Mouse (Mus musculus) stomach, postnatal 0 days (tissue): ENCODE measurements around the gene Atxn1. TPM values are rescaled to one million over a fixed set of nuclear protein-coding genes. Genes with fewer than 3 reads are reported as not detected.

Experiments
- ATAC-seq: fragments of 200-750 bp; cut with Nextera tagmentation; 2 replicates; pipeline ENCODE4 v1.8.0; 2017; ENCODE audit not compliant: low FRiP score, low TSS enrichment
- DNase-seq: peaks from one replicate; pipeline ENCODE4 v3.0.0-alpha.2; 2016; ENCODE audit warnings: low spot score
- H3K27ac ChIP-seq: fragments of 300-500 bp; sonication (generic); replicated peaks from 2 replicates; pipeline ENCODE4 v1.5.1; 2014; ENCODE audit warnings: mild to moderate bottlenecking, control low read depth
- H3K27me3 ChIP-seq: fragments of 300-500 bp; sonication (generic); 2 replicates; pipeline ENCODE4 v1.6.1; 2014; ENCODE audit warnings: low read length; ENCODE audit not compliant: control insufficient read depth, insufficient read depth
- H3K36me3 ChIP-seq: fragments of 300-500 bp; sonication (generic); 2 replicates; pipeline ENCODE4 v1.6.1; 2014; ENCODE audit warnings: low read length, mixed read lengths; ENCODE audit not compliant: control insufficient read depth, insufficient read depth
- H3K4me1 ChIP-seq: fragments of 300-500 bp; sonication (generic); replicated peaks from 2 replicates; pipeline ENCODE4 v1.6.1; 2014; ENCODE audit warnings: antibody characterized with exemption; ENCODE audit not compliant: control insufficient read depth, insufficient read depth
- H3K4me2 ChIP-seq: fragments of 300-500 bp; sonication (generic); replicated peaks from 2 replicates; pipeline ENCODE4 v1.6.1; 2014; ENCODE audit warnings: low read depth, mild to moderate bottlenecking, control low read depth, moderate library complexity
- H3K4me3 ChIP-seq: fragments of 300-500 bp; sonication (generic); 2 replicates; pipeline ENCODE4 v1.5.1; 2014; ENCODE audit warnings: low read depth, low read length, control low read depth
- H3K9ac ChIP-seq: fragments of 300-500 bp; sonication (generic); 2 replicates; pipeline ENCODE4 v1.6.1; 2014; ENCODE audit warnings: mild to moderate bottlenecking, low read length, control low read depth, mixed read lengths
- H3K9me3 ChIP-seq: fragments of 300-500 bp; sonication (generic); 2 replicates; pipeline ENCODE4 v1.6.1; 2016; ENCODE audit warnings: low read length; ENCODE audit not compliant: control insufficient read depth
- CTCF ChIP-seq: IDR thresholded peaks from 2 replicates; pipeline ENCODE4 v1.5.1; 2016; ENCODE audit warnings: antibody characterized with exemption, low read depth, mild to moderate bottlenecking, moderate library complexity
- EP300 ChIP-seq: optimal IDR thresholded peaks from 2 replicates; pipeline ENCODE3; 2016; ENCODE audit warnings: antibody characterized with exemption
- WGBS: fragments of 180-500 bp; shearing (Covaris S2); extraction: QIAGEN DNeasy Blood & Tissue Kit; methylation state at CpG from one replicate; pipeline ENCODE4 v1.1.7; 2014; 5-methylcytosine and 5-hydroxymethylcytosine counted together
- polyA plus RNA-seq: library from polyadenylated mRNA; unstranded; fragments of >200 nt; fragmentation: Nextera tagmentation; extraction: Ambion mirVana; gene quantifications from 2 replicates; pipeline ENCODE4 v1.2.1, GENCODE M21; 2015

The Atxn1 gene
- polyA plus RNA-seq, 1 experiment from 2014 or later, result 7.0 TPM

GRCm38 (mm10) chr13:45649197-45649812, 315.5 kb downstream of the Atxn1 start:
- DNase-seq (no peak), ATAC-seq (no peak; the same call in 1 of the 2 replicates)
- Histone ChIP-seq H3K4me2 (no peak overlapping the region), H3K9ac (no peak overlapping the region), H3K4me1 (no peaks in the 10 kb centered on the region; the same call in 1 of the 2 replicates), H3K36me3 (no peaks in the 10 kb centered on the region), H3K9me3 (no peaks in the 10 kb centered on the region), H3K27ac (no peak overlapping the region), H3K27me3 (no peaks in the 10 kb centered on the region), H3K4me3 (no peak overlapping the region)
- WGBS, result 56% methylated on average over 4 of the region's 4 CpGs
- no peak for TF ChIP-seq EP300
- no peak for TF ChIP-seq CTCF

GRCm38 (mm10) chr13:45643780-45644395, 320.9 kb downstream of the Atxn1 start:
- Histone ChIP-seq H3K4me3 (no peak overlapping the region), H3K36me3 (no peaks in the 10 kb centered on the region), H3K27me3 (no peaks in the 10 kb centered on the region), H3K9ac (no peak overlapping the region), H3K4me1 (no peaks in the 10 kb centered on the region), H3K9me3 (no peaks in the 10 kb centered on the region), H3K4me2 (no peak overlapping the region), H3K27ac (no peak overlapping the region)
- WGBS, result 64% methylated on average over 6 of the region's 6 CpGs
- no peak for DNase-seq
- no peak for ATAC-seq
- TF ChIP-seq CTCF, result no peak

- ATAC-seq, result no peak
- Histone ChIP-seq H3K4me2 (no peak overlapping the region), H3K9me3 (no peaks in the 10 kb centered on the region), H3K27me3 (no peaks in the 10 kb centered on the region), H3K4me3 (no peak overlapping the region), H3K36me3 (no peaks in the 10 kb centered on the region), H3K4me1 (no peaks in the 10 kb centered on the region), H3K9ac (no peak overlapping the region), H3K27ac (no peak overlapping the region)
- no peak for DNase-seq
- no peak for TF ChIP-seq CTCF
- TF ChIP-seq EP300, result no peak
- 74% methylated on average over 7 of the region's 7 CpGs for WGBS
Observed at GRCm38 (mm10) chr13:45642913-45643312, 321.9 kb downstream of the Atxn1 start.

- 65% methylated on average over 5 of the region's 5 CpGs for WGBS
- Histone ChIP-seq H3K4me2 (no peak overlapping the region), H3K27ac (no peak overlapping the region), H3K9ac (no peak overlapping the region), H3K27me3 (no peaks in the 10 kb centered on the region), H3K36me3 (no peaks in the 10 kb centered on the region), H3K4me1 (no peaks in the 10 kb centered on the region), H3K4me3 (no peak overlapping the region), H3K9me3 (no peaks in the 10 kb centered on the region)
- no peak for DNase-seq
- ATAC-seq, result no peak
- no peak for TF ChIP-seq CTCF
- no peak for TF ChIP-seq EP300
Observed at GRCm38 (mm10) chr13:45640431-45640830, 324.4 kb downstream of the Atxn1 start.

GRCm38 (mm10) chr13:45638281-45638680, 326.5 kb downstream of the Atxn1 start:
- DNase-seq (no peak), ATAC-seq (no peak)
- no peaks in the 10 kb centered on the region for H3K36me3 ChIP-seq
- no peak overlapping the region for H3K27ac ChIP-seq
- no peak overlapping the region for H3K9ac ChIP-seq
- no peaks in the 10 kb centered on the region for H3K9me3 ChIP-seq
- no peaks in the 10 kb centered on the region for H3K27me3 ChIP-seq
- no peaks in the 10 kb centered on the region for H3K4me1 ChIP-seq
- no peak overlapping the region for H3K4me2 ChIP-seq
- 83% methylated on average over 1 of the region's 1 CpGs for WGBS
- H3K4me3 ChIP-seq, result no peak overlapping the region
- TF ChIP-seq CTCF, result no peak
- TF ChIP-seq EP300, result no peak

GRCm38 (mm10) chr13:45637324-45637723, 327.5 kb downstream of the Atxn1 start:
- no peaks in the 10 kb centered on the region for H3K27me3 ChIP-seq
- TF ChIP-seq CTCF (peak; percentile 76), EP300 (no peak)
- no peaks in the 10 kb centered on the region for H3K9me3 ChIP-seq
- H3K9ac ChIP-seq, result no peak overlapping the region
- no peak overlapping the region for H3K27ac ChIP-seq
- H3K4me3 ChIP-seq, result no peak overlapping the region
- WGBS, result 38% methylated on average over 8 of the region's 8 CpGs
- H3K4me1 ChIP-seq, result no peaks in the 10 kb centered on the region
- ATAC-seq (no peak), DNase-seq (peak; percentile 42)
- no peaks in the 10 kb centered on the region for H3K36me3 ChIP-seq
- H3K4me2 ChIP-seq, result no peak overlapping the region
